Mouse (Mus musculus): ENCODE measurements around the gene Bcar3. TPM values are rescaled to one million over a fixed set of nuclear protein-coding genes. Genes with fewer than 3 reads are reported as not detected.

Gene Bcar3
- total RNA-seq, 4 experiments from 2014 or later = 8.3 to 11.7 (median 10.1) TPM

- DNase-seq (ENCODE audit: low spot score in 2 of 2) = no peak
These were observed 271.3 kb downstream of the Bcar3 start for GRCm38 (mm10) chr3:122565285-122565684.

GRCm38 (mm10) chr3:122566112-122566511 lies 272.2 kb downstream of the Bcar3 start:
- DNase-seq (ENCODE audit: low spot score in 2 of 2) = no peak

GRCm38 (mm10) chr3:122566549-122566948 lies 272.6 kb downstream of the Bcar3 start:
- DNase-seq (ENCODE audit: low spot score in 2 of 2) = no peak

GRCm38 (mm10) chr3:122573426-122574286 lies 279.7 kb downstream of the Bcar3 start:
- peak; percentile 44 to 48 for DNase-seq (ENCODE audit: low spot score in 2 of 2)

GRCm38 (mm10) chr3:122574921-122575320 lies 281.0 kb downstream of the Bcar3 start:
- DNase-seq (ENCODE audit: low spot score in 2 of 2) = no peak

DNA sequence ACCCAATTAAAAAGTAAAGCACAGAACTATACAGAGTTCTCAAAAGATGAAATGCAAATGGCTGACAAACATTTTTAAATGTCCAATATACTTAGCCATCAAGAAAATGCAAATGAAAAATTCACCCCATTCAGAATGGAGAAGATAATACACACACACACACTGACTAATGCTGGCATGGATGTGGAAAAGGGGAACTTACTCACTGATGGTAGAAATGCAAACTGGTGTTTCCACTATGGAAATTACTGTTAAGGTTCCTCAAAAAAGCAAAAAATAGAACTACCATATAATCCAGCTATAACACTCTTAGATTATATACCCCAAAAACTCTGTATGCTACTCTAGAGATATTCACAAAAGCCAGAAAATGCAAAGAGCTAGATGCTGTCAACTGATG lies 283.4 kb downstream of the Bcar3 start:
- DNase-seq (ENCODE audit: low spot score in 2 of 2) = no peak

Small RNA genes lying within 50 kb of the gene (microRNA-seq; reads per million reads assigned to microRNA genes)
- 2,375 to 2,655 reads per million in 2 experiments for gene Mir760
- 0 reads per million in 2 experiments for gene Mir7657

Other genes with a start within 250 kb of the Bcar3 start
- gene Abca4, start 249.7 kb upstream of the Bcar3 start, total RNA-seq (2022) = 1 to 10 TPM; 1.6 to 3.1 (median 2.4) TPM
- 10 to 100 TPM; 80.5 to 97.3 (median 88.5) TPM for gene Gclm, start 48.6 kb upstream of the Bcar3 start, total RNA-seq (2022)
- gene Dnttip2, start 19.7 kb upstream of the Bcar3 start, total RNA-seq (2022) = 10 to 100 TPM; 29.5 to 32.2 (median 31.1) TPM

All from layer of hippocampus, adult 8-10 months (tissue).